Mouse (Mus musculus) thymus, postnatal 0 days (tissue): Measurements from ENCODE around the gene Actg2. TPM values are rescaled to one million over a fixed set of nuclear protein-coding genes. Genes with fewer than 3 reads are reported as not detected.
A peak's percentile ranks its signal among the peaks of the same experiment; 100 is the strongest.
"Not testable (repeated sequence)": the region's sequence is repeated elsewhere in the genome, so short reads cannot be mapped to it uniquely, and the experiment has no call there.

ENCODE experiments used
- DNase-seq: peaks from one replicate; pipeline ENCODE4 v3.0.0-alpha.2; 2015; ENCODE audit warnings: low spot score
- polyA plus RNA-seq: library from polyadenylated mRNA; unstranded; fragments of >200 nt; fragmentation: Nextera tagmentation; extraction: Ambion mirVana; gene quantifications from 2 replicates; pipeline ENCODE4 v1.2.1, GENCODE M21; 2015

The Actg2 gene
- 1.6 and 2.1 TPM in 2 replicates for polyA plus RNA-seq

DNA sequence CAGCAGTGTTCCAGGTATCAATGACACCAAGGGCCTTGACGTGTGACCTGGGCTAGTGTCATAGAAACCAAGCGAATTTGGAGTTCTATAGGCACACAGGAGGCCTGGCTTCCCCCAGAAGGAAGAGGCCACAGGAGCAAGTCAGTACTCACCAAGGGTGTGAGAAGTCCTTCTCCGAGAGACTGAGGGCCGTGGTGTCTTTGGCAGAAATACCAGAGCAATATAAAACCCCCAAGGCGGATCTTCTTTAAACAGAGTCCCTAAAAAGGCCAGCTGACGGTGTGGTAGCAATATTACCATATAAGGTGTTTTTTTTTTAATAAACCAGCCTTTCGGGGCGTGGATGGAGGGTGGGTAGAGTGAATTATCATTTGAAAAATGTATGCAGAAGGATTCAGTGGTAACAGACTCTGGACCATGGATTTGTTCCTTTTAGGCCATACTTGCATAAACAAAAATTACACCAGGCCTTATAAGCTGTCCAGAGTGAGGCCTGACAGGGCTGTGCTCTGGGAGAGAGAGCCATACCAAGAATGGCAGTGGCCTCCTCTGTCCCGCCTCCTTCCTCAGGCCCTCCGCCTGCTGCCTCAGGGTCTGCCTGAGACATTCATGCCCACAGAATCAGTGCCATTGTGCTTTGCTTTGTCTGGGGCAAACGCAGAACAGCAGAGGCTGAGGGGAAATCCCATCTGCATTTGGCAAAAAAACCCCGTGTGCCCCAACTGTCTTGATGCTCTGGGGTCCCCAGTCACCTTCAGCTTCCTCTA is at the start of gene Actg2:
Actg2 (minus strand) TSS at position 238 of the 767 bp plus-strand sequence.
- no peak for DNase-seq

DNA sequence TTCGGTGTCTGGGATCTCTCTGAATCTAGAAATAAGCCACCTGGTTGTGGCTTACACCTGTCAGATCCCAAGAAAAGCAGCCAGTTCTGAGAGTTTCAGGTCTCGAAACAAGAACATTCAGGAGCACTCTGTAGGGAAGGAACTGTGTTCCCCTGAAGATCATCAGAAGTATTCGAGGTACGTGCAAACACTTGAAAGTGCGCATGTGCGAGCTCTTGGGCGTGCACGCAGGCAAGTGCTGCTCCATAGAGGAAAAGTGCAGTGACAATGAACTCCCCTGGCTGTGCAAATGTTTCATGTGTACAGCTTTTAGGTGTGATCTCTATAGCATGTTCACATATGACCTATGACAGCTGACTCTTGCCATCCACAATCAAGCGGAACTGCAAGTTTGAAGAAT is 49.3 kb upstream of the Actg2 start:
- not testable (repeated sequence) for DNase-seq

DNA sequence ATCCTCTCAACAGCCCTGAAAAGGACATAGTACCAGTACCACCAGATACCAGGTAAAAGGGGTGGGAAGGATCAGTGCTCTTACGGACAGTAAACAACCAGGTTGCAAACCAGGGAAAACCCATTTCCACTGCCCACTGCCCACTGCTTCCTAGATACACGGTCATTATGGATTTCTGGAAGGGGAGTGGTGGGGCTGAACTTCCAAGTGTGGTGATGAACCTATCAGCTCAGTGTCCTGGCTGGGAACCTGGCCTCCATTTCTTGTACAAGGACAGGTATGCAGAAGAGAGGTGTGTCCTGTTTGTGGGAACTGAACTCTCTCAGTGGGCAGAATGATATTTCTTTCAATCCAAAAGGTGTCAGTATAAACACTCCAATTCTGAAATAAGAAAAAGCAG is 47.5 kb upstream of the Actg2 start:
- no peak for DNase-seq

DNA sequence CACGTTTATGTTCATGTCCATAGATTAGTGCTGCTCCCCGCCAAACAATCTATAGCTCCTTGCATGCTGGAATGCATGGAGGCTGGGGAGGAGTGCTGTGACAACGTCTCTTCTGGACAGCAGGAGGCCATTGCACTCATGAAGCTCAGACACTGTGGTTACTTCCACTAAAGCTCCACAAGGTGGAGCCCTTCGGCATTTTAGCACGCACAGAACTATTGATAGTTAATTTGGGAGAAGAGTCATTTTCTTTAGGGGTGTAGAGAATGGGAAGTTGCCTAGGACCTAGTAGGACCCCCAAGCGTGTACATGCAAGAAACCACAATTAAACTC is 46.8 kb upstream of the Actg2 start:
- peak; percentile 70 for DNase-seq

DNA sequence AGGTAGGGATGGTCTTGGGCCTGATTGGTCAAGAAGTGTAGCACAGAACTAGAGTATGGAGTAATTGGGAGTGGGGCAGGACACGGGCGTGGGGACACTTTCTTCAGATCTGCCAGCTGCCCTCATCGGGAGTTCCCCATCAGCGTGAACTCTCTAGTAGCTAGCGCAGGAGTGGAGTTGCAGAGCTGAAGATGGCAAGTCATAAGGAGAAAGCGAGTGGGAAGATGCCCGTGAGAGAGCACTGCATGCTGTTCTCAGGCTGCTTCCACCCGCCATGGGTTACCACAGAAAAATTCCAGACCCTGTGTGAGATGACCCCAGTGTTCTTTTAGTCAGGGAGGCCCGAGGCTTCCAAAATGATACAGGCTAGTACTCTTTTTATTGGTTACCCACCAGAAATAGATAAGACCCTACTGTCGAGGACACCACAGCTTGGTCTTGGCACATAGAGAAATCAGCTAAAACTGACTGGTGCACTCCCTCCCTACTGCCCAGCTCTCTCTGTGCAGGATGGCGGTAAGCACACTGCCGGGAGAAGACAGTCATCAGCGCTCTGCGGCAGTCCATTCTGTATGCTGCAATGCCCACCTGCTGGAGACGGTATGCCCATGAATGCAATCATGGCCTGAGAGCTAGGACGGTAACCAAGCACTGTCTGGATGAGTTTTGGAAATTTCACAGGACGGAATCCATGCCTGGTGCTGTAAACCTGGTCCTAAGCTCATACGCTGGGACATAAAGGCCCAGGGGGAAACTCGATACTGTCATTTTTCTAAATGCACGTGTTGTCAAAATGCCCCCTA is 46.3 kb upstream of the Actg2 start:
- no peak for DNase-seq

DNA sequence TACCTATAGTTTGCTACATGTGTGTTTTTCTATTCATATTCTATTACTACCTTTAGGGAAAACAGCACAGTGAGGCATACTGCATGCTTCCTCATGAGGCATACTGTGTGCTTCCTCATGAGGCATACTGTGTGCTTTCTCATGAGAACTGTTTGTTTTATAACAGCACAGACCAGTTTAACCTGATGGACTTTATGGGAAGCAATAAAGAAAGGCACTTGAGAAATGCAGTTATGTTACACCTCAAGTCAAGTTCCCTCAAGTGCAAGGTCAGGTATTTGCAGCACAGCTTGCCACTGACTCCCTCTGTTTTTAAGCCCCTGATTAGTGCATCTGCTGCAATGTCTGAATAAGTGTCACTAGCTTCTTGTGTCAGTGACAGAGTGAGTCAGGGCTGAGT is 41.5 kb upstream of the Actg2 start:
- no peak for DNase-seq

DNA sequence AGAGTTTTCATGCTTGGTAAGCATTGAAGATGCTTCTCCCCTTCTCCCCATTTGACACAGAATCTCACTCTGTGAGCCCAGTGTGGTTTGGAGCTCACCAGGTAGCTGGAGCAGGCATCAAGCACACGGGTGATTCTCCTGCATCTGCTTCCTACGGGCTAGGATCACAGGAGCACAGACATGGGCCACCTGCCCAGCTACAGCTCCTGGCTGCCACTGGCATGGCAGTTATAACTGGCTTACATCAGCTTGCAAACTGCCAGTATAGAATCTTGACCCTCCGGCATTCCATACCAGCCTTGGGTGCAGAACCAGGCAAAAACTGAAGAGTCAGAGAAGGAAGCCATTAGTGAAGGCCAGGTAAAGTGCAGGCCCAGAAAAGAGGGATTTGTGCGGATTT is 39.5 kb upstream of the Actg2 start:
- DNase-seq, result no peak

DNA sequence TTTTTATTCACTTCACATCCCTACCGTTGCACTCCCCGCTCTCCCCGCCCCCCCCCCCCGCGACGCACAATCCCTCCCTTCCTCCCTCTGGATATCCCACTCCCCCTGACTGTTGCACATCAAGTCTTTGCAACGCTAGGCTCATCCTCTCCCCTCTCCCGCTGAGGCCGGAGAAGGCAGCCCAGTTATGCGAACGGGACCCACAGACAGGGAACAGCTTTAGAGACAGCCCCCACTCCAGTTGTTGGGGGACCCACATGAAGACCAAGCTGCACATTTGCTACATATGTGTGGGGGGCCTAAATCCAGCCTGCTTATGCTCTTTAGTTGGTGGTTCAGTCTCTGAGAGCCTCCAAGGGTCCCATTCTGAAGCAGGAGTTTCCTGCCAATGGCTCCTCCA is 36.6 kb upstream of the Actg2 start, which contains the start of gene Stambp:
Stambp (minus strand) TSS at position 59 of the 400 bp plus-strand sequence.
- DNase-seq, result peak; percentile 11

DNA sequence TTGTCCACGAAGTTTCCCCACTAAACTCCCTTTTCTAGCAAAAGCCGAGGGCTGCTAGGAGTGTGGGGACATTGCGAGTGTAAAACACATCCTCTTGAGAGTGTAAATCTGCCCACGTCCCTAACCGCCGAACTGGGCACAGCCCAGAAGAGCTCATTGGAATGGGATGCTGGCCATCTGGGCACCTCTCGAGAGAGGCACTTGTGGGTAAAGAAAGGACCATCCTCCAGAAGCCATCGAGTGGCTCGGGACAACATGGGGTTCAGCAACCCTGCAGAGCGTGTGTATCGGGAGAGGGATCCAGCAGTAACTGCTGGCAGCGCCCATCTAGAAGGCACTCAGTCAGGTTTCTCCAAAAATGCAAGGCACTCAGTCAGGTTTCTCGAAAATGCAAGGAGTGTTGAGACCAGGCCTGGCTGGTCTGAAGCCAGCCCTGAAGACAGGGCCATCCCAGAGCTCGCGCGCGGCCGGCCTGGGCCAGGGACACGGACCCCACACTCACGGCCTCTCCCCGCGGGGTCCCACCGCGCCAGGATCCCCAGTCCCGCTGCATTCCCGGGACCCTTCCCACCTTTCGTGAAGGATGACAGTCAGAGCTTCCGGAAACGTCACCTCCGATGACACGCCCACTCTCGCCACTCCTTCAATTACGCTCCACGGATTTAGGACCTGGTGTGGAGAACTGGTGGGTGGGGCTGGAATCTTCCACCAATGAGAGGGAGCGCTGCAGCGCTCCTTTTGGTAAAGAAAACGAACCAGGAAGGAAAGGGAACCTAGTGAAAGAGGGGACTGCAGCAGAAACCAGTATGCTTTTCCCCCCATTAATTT is 36.0 kb upstream of the Actg2 start:
- peak; percentile 89 for DNase-seq

DNA sequence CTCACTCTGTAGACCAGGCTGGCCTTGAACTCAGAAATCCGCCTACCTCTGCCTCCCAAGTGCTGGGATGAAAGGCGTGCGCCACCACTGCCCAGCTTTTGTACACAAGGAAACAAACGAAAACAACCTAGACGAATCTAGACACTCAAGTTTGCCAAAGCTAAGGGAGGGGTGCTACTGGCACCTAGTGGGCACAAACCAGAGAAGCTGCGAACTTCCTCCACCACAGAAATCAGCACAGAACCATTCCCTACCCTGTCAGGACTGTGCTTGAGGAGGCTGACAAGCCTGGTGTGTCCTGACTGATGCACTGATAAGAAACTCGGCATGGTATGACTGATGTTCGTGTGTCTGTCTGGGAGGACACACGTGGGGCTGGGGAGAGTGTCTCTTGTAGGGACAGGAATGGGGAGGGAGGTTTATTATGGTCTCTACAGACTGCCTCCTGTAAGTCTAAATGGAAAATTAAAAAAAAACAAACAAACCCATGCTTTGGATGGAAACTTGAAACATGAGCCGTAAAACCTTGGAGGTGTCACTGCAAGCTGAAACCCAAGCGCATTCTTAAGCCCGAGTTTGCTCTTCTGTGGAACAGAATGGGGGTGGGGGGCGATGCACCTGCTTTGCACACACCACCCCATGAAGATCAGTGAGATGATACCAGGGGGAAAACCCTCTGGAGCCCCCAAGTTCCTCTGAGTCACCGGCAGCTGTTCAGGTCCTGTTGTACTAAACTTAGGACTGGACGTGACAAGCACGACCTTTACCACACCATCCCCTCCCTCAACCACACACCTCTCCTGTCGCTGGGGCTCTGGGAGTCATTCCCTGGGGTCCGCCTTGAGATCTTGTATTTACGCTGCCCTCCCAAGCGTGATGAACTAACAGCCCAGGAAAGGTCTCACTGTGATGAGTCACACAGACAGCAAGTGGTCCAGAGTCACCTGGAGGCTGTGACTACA is 33.1 kb upstream of the Actg2 start:
- no peak for DNase-seq

DNA sequence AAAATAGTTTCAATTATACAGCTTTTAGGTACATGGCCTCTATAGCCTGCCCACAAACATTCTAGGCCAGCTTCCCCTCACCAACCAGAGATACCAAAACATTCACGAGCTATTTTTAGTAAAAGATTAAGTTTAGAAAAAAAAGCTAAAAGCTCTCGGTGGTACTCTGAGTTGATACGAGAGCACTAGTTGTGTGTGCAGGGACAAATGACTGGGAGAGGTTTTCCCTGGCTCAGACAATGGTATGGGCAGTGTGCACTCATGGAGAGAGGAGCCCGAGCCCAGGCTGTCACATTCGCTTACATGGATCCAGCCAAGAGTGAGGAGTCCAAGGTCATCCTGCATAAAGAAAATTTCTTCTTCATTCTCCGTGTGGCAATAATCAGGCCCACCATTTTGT is 19.9 kb upstream of the Actg2 start:
- DNase-seq, result no peak

DNA sequence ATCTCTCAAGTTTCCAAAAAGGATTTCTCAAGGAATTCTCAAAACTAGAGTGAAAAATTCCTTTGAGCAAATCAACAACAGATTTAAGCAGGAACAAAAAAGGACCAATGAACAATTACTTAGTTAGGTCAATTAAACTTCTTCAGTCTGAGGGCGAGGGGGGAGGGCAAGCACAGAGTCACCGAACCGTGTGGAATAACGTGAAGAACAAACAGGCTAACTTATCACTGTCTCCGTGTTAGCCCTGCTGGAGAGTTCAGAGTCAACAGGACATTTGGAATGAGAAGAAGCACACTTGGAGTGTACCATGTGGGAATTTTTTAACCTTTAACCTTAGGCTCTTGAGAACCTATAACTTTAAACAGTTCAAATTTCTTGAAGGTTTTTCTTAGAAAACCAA is 12.3 kb upstream of the Actg2 start:
- DNase-seq, result no peak

DNA sequence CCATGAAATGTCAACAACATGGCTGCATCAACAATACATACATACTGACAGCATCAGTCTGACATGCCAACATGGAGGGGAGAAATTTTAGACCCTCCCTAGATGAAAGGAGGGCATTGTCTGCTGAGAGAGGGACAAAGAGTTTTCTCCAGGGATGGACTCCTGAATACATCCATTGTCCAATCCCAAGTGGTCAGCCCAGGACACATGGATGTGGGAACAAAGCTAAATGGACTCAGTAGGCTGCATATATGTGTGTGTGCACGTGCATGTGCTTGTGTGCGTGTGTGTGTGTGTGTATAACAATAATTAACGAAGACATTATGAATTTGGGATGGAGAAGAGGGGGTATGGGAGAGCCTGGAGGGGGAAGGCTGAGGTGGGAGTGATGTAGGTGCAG is 9.7 kb upstream of the Actg2 start:
- DNase-seq, result no peak

DNA sequence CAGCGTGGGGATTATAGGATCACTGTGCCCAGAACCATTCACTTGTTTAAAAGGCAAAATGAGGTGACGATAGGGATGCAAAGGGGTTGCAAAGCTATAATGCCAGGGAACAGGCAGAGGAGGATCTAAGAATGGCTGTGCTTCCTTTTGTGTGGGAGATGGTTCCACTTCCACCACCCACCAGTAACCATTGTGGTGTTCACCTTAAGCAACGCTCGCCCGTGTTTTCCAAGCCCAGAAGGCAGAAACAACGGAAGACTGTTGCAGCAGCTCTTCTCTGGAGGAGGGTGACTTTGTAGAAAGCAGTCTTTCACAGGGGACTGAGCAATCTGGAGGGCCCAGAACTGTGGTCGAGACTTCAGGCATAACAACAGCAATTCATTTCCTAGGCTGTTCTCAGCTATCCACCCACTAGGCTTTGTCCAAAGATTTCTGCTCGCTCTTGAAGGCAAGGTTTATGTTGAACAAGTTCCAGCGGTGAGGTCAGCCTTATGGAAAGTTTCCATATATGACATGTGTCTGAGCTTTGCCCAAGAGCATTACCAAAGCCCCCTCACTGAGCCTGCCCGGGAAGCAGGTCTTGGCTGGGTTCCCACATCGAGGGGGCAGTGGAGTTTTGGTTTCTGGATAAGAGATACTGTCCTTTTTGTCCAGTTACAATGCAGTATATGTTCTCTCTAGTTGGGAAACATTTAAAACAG is 5.8 kb upstream of the Actg2 start:
- DNase-seq, result no peak

DNA sequence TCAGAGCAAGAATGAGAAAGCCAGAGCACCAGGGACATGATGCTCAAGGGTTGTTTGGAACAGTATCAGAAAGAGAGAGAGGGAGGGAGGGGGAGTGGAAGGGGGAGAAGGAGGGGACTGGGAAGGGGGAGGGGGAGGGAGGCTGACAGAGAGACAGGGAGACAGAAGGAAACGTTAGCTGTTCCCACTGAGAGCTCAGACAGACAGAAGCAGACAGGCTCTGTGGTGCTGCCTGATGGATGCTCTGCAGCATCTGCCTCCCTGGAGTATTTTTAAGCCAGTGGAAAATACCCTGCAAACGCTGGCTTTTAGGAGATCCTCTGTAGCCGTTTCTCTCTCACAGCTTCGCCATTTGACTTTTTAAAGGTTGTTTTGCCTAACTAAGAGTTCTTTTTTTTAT is 4.0 kb upstream of the Actg2 start:
- DNase-seq, result no peak

DNA sequence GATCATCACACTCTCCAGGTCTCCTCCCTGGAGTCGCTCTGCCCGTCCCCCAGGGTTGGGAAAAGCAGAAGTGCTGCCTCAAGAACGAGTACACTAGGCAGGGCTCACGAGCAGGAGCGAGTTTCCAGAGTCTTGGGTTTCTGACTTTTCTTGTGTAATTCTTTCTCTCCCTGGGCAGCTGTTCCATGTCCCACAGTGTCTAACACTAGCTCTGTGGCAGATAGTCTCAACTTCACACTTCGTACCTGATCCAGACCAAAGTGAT is 662 bp upstream of the Actg2 start:
- DNase-seq, result no peak

DNA sequence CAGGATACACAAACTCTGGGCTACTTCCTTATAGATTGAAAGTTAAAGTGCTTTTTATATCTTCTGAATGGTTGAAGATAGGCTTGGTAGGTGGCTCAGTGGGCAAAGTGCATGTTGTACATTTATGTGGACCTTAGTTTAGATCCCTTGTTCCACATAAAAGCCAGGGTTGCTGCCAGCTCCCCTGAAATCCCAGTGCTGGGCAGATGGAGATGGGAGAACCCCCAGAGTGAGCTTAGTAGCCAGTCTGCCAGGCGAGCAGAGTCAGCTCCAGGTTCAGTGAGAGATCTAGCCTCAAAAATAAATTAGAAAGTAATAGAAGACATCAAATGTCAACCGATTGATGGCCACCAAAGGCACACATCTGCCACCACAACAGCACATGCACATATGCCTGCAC is 3.5 kb downstream of the Actg2 start:
- no peak for DNase-seq

DNA sequence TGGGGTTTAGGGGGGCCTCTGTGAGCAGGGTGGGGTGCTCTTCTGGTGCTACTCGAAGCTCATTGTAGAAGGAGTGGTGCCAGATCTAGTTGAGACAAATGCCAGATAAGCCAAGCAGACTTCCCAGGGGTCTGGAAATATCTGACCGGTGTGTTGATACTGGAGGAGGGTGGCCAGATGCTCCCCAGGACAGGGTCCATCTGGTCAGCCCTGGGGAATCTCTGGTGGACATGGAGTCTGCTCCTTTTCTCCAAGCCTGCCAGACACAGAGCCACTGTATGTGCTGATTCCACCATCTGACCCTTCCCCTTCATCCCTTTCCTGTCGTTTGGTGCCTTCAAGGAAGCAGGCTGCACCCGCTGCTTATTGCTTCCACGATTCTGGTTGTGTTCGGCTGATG is 12.9 kb downstream of the Actg2 start:
- DNase-seq, result no peak

DNA sequence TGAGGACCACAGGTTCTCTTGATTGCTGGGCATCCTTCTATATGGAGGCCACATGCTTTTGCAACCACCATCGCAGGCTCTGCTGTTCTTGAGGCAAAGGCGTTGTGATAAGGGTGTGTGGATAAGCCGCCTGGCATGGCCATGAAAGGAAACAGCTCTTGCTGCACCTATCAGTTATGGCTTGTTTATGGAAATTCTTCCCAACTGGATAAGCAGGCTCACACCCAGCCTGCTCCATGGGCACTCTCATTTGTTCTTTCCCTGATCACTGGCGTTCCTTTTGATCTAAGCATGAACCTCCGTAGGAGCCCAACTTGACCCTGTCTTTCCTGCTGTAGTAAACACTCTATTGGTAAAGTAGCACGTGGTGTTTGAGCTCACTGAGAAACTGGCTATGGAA is 14.3 kb downstream of the Actg2 start:
- DNase-seq, result no peak

DNA sequence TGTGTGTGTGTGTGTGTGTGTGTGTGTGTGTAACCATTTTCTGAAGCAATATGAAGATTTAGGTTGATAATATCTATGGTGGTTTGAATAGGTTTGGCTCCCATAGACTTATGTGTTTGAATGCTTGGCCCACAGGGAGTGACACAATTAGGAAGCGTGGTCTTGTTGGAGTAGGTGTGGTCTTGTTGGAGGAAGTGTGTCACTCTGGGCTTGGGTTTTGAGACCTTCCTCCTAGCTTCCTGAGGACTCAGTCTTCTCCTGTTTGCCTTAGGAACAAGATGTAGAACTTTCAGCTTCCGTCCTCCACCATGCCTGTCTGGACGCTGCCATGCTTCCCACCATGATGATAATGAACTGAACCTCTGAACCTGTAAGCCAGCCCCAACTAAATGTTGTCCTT is 17.4 kb downstream of the Actg2 start:
- DNase-seq, result no peak
